Mouse (Mus musculus) embryonic facial prominence, embryonic 13.5 days (tissue): ENCODE results near the gene Foxg1. TPM values are rescaled to one million over a fixed set of nuclear protein-coding genes. Genes with fewer than 3 reads are reported as not detected.

Source experiments
- ATAC-seq: fragments of 200-750 bp; cut with Nextera tagmentation; 2 replicates; pipeline ENCODE4 v1.8.0; 2017; ENCODE audit warnings: low read depth; ENCODE audit not compliant: insufficient number of reproducible peaks, insufficient read depth, low FRiP score, low TSS enrichment
- H3K27ac ChIP-seq: fragments of 300-500 bp; sonication (generic); 2 replicates; pipeline ENCODE4 v1.5.1; 2015; ENCODE audit warnings: moderate library complexity, mild to moderate bottlenecking, inconsistent platforms
- H3K27me3 ChIP-seq: fragments of 300-500 bp; sonication (generic); 2 replicates; pipeline ENCODE4 v1.6.1; 2015; ENCODE audit warnings: mild to moderate bottlenecking, inconsistent platforms
- H3K36me3 ChIP-seq: fragments of 300-500 bp; sonication (generic); 2 replicates; pipeline ENCODE4 v1.6.1; 2015; ENCODE audit warnings: mild to moderate bottlenecking, inconsistent platforms
- H3K4me1 ChIP-seq: fragments of 300-500 bp; sonication (generic); 2 replicates; pipeline ENCODE4 v1.6.1; 2015; ENCODE audit warnings: inconsistent platforms
- H3K4me2 ChIP-seq: fragments of 300-500 bp; sonication (generic); 2 replicates; pipeline ENCODE4 v1.6.1; 2015; ENCODE audit warnings: moderate library complexity, mild to moderate bottlenecking, inconsistent platforms
- H3K4me3 ChIP-seq: fragments of 300-500 bp; sonication (generic); 2 replicates; pipeline ENCODE4 v1.5.1; 2015; ENCODE audit warnings: mild to moderate bottlenecking, inconsistent platforms
- H3K9ac ChIP-seq: fragments of 300-500 bp; sonication (generic); 2 replicates; pipeline ENCODE4 v1.6.1; 2015; ENCODE audit warnings: mild to moderate bottlenecking, inconsistent platforms
- H3K9me3 ChIP-seq: fragments of 300-500 bp; sonication (generic); 2 replicates; pipeline ENCODE4 v1.6.1; 2016; ENCODE audit warnings: inconsistent platforms
- WGBS: fragments of 180-500 bp; shearing (Covaris S2); methylation state at CpG from one replicate; pipeline ENCODE4 v1.1.7; 2015; ENCODE audit warnings: mixed read lengths; 5-methylcytosine and 5-hydroxymethylcytosine counted together
- polyA plus RNA-seq: library from polyadenylated mRNA; unstranded; fragments of >200 nt; fragmentation: Nextera tagmentation; extraction: Ambion mirVana; gene quantifications from 2 replicates; pipeline ENCODE4 v1.2.1, GENCODE M21; 2015

Foxg1 gene
- polyA plus RNA-seq, 1 experiment from 2014 or later: 0.86 TPM

DNA sequence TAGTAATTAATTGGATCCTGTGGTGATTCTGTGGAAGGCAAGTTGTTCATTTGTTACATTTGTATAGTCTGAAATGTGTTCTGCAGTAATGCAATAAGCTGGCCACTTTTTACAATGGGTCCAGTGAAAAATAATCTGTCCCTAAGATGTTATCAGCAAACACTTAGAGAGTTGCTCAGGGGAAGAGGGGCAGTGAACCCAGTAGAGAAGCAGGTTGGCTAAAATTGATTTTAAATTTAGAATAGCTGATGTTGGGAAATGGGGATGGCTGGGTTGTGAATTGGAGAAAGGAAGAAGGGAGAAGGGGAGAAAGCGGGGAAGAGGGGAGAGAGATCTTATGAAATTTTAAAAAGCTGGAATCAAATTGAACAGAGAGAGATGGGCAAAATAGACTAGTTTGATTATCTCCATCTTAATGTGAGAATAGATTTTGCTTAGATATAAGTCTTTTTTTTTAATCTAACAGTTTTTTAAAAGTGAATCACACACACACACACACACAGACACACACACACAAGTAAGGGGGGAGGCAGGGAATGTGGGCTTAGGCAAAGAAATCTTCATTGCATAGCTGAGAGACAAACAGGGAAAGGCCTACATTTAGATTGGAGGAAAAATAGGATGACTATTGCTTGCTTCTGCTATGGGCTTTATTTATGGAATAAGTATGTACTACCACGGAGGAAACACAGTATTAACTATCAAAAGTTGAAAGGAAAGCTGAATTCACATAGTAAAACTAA is 5.6 kb downstream of the Foxg1 start:
- ATAC-seq: no peak
- WGBS: 18% methylated on average over 2 of the region's 2 CpGs
- Histone ChIP-seq H3K27ac (no peak overlapping the region), H3K27me3 (peaks cover 81% of the 10 kb centered on the region), H3K36me3 (no peaks in the 10 kb centered on the region), H3K4me2 (no peak overlapping the region), H3K9ac (no peak overlapping the region), H3K4me1 (peaks cover 12% of the 10 kb centered on the region; the same call in 1 of the 2 replicates), H3K9me3 (no peaks in the 10 kb centered on the region), H3K4me3 (no peak overlapping the region)

- ATAC-seq: no peak
- H3K27me3 ChIP-seq: peaks cover 78% of the 10 kb centered on the region
- no peak overlapping the region for H3K9ac ChIP-seq
- H3K4me1 ChIP-seq: peaks cover 6% of the 10 kb centered on the region; the same call in 1 of the 2 replicates
- WGBS: 5% methylated on average over 5 of the region's 5 CpGs
- no peak overlapping the region for H3K4me2 ChIP-seq
- no peak overlapping the region for H3K27ac ChIP-seq
- no peaks in the 10 kb centered on the region for H3K36me3 ChIP-seq
- H3K4me3 ChIP-seq: no peak overlapping the region
- no peaks in the 10 kb centered on the region for H3K9me3 ChIP-seq
These were observed 7.2 kb downstream of the Foxg1 start for GRCm38 (mm10) chr12:49389666-49390065.

DNA sequence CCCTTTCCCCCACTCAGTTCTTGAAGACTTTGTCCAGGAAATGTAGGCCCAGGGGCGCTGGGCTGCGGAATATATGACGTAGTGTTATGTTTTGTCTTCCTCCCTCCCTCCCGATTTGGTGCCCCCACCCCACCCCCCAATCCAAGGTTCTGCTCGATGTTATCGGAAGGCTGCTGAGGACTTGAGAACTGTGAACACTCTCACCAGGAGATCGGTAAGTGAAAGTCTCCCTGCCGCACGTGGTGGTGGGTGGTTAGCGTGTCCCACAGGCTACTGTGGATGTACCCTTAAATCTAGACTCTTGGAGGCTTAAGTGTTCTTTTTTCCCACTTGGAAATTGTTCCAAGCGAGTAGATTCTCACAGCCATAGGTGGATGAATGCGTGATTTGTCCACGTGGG is 7.8 kb downstream of the Foxg1 start:
- H3K27ac ChIP-seq: no peak overlapping the region
- H3K36me3 ChIP-seq: no peaks in the 10 kb centered on the region
- no peak overlapping the region for H3K4me2 ChIP-seq
- H3K9ac ChIP-seq: no peak overlapping the region
- peaks cover 78% of the 10 kb centered on the region for H3K27me3 ChIP-seq
- ATAC-seq: no peak
- H3K9me3 ChIP-seq: no peaks in the 10 kb centered on the region
- peaks cover 6% of the 10 kb centered on the region; the same call in 1 of the 2 replicates for H3K4me1 ChIP-seq
- whole genome bisulfite sequencing: 3% methylated on average over 13 of the region's 13 CpGs
- H3K4me3 ChIP-seq: no peak overlapping the region

DNA sequence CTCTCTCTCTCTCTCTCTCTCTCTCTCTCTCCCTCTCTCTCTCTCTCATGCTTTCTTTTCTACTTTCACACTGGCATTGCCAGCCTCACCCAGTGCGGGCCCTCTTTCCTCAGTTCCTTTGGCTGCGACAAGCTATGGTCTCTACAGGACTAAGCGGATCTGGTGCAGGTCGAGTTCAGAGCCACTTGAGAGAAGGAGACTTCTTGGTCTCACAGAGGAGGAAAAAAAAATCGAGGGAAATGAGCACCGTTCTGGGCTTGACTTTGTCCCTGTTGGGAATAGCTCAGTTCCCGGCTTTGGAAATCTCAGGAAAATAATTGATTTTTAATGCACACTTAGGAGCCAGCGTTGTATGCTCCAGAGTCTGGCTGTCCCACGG is 8.5 kb downstream of the Foxg1 start:
- Histone ChIP-seq H3K4me3 (peak overlapping the region; percentile 34), H3K4me1 (peaks cover 6% of the 10 kb centered on the region; the same call in 1 of the 2 replicates), H3K9me3 (no peaks in the 10 kb centered on the region), H3K4me2 (peak overlapping the region; percentile 51), H3K9ac (no peak overlapping the region), H3K36me3 (no peaks in the 10 kb centered on the region), H3K27me3 (peaks cover 76% of the 10 kb centered on the region), H3K27ac (no peak overlapping the region)
- no peak for ATAC-seq
- 1% methylated on average over 9 of the region's 9 CpGs for WGBS

DNA sequence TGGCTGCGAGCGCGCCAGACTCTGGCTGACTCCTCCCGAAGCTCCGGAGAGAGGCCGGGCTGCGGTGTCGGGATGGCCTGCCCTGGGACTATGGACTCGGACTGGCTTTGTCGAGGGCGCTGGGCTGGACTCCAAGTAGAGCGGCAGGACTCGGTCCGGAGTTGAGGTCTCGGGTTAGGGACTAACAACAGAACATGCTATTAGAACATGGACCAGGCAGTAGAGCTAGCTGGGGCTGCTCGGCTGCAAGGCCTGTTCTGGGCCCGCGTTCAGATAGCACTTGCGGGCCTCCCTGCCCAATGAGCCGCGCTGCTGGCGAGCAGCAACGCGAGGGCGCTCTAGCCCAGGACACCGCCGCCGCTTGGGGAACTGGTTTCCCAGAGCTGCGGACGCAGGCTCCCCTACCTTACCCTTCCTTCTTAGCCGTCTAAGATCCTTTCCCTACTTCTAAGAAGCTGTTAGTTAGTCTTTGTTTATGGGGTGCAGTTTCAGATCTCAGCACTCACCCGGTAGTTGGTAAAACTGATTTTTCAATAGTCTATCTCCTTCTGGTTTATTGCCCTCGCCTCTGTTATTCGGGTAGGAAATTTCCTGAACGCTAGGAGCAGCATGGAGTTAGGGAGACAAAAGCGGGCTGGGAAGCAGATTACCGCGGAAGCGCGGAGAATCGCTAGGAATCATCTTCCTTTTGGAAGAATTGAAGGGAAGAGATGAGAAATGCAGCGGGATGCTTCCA is 9.0 kb downstream of the Foxg1 start:
- H3K9ac ChIP-seq: no peak overlapping the region
- ATAC-seq: peak; percentile 78

GRCm38 (mm10) chr12:49392041-49392390 is 9.6 kb downstream of the Foxg1 start:
- H3K4me2 ChIP-seq: peak overlapping the region; percentile 51
- peak overlapping the region; percentile 34; the same call in 1 of the 2 replicates for H3K4me3 ChIP-seq
- peaks cover 6% of the 10 kb centered on the region; the same call in 1 of the 2 replicates for H3K4me1 ChIP-seq
- no peak overlapping the region for H3K9ac ChIP-seq
- H3K27ac ChIP-seq: no peak overlapping the region
- 2% methylated on average over 10 of the region's 10 CpGs for WGBS
- H3K27me3 ChIP-seq: peaks cover 77% of the 10 kb centered on the region
- no peaks in the 10 kb centered on the region for H3K9me3 ChIP-seq
- no peaks in the 10 kb centered on the region for H3K36me3 ChIP-seq
- ATAC-seq: no peak

More for the DNA sequence above, 9.0 kb downstream of the Foxg1 start:
- Histone ChIP-seq H3K27ac (no peak overlapping the region), H3K27me3 (peaks cover 73% of the 10 kb centered on the region), H3K9me3 (no peaks in the 10 kb centered on the region), H3K4me2 (peak overlapping the region; percentile 51), H3K4me3 (peak overlapping the region; percentile 34), H3K36me3 (no peaks in the 10 kb centered on the region), H3K4me1 (peaks cover 6% of the 10 kb centered on the region; the same call in 1 of the 2 replicates)
- WGBS: under 1% methylated on average over 42 of the region's 42 CpGs

DNA sequence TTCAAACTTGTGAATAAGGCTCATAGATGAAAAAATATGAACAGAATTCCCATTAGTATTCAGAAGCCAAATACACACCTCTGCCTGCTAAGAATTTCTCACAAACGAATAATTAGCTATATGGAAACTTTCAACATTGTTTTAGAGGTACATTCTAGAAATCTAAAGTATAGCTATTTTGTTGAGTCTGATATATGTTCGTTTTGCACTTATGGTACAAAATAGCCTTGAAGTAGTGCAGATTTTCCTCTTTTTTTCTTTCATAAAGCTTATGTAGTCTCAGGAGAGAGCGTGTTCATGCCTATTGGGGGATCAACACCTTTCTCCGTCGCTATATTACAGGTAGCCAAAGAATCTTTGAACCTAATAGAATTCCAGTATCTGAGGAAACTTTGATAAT is 10.4 kb downstream of the Foxg1 start:
- H3K4me2 ChIP-seq: no peak overlapping the region
- H3K4me3 ChIP-seq: no peak overlapping the region
- no peaks in the 10 kb centered on the region for H3K36me3 ChIP-seq
- WGBS: 7% methylated on average over 5 of the region's 5 CpGs
- H3K9ac ChIP-seq: no peak overlapping the region
- peaks cover 81% of the 10 kb centered on the region for H3K27me3 ChIP-seq
- H3K4me1 ChIP-seq: peaks cover 6% of the 10 kb centered on the region; the same call in 1 of the 2 replicates
- no peak for ATAC-seq
- H3K9me3 ChIP-seq: no peaks in the 10 kb centered on the region
- no peak overlapping the region for H3K27ac ChIP-seq

DNA sequence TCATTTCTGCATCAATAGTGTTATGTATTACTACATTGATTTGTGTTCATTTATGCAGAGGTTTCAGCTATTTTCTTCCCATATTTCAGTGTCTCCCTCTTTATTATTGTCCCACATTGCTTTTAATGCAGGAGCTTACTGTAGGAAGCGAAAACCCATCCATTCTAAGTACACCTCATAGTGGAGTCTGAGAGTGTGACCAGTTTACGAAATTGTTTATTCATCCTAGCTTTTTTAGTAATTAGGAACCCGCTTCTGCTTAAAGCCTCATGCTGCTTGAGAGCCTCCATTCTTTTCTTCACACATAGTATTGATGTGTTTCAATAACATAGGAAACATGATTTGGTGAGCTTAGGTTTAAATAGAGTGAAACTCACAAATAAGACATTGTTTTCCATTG is 11.2 kb downstream of the Foxg1 start:
- Histone ChIP-seq H3K36me3 (no peaks in the 10 kb centered on the region), H3K9ac (no peak overlapping the region), H3K9me3 (no peaks in the 10 kb centered on the region), H3K4me3 (no peak overlapping the region), H3K27me3 (peaks cover 83% of the 10 kb centered on the region), H3K4me2 (no peak overlapping the region), H3K27ac (no peak overlapping the region), H3K4me1 (peaks cover 6% of the 10 kb centered on the region; the same call in 1 of the 2 replicates)
- no peak for ATAC-seq
- WGBS: 9% methylated on average over 3 of the region's 3 CpGs

GRCm38 (mm10) chr12:49394181-49394580 is 11.7 kb downstream of the Foxg1 start:
- Histone ChIP-seq H3K4me1 (peaks cover 6% of the 10 kb centered on the region; the same call in 1 of the 2 replicates), H3K4me2 (no peak overlapping the region), H3K27me3 (peaks cover 85% of the 10 kb centered on the region), H3K27ac (no peak overlapping the region), H3K36me3 (no peaks in the 10 kb centered on the region), H3K9me3 (no peaks in the 10 kb centered on the region), H3K4me3 (no peak overlapping the region), H3K9ac (no peak overlapping the region)
- 17% methylated on average over 1 of the region's 1 CpGs for WGBS
- no peak for ATAC-seq

DNA sequence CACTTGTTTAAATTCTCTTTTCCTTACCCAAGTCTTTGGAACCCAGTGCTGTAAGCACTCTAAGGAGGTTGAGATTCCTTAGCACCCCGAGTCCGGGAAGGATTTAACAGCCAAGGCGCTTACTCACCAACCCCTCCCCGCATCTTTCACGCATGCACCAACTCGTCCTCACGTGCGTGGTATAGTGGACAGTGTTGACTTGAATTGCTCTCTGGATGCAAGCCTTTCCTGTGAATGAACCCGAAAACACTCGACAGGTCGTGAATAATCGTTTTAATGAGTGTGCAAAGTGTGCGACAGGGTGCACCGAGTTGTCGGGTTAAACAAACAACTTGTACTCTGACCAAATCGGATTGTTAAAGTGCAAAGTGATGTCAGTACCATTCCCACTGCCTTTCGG is 12.4 kb downstream of the Foxg1 start:
- H3K27me3 ChIP-seq: peaks cover 83% of the 10 kb centered on the region
- H3K9ac ChIP-seq: no peak overlapping the region
- 2% methylated on average over 17 of the region's 17 CpGs for WGBS

GRCm38 (mm10) chr12:49395969-49396368 is 13.5 kb downstream of the Foxg1 start:
- no peak for ATAC-seq
- 13% methylated on average over 2 of the region's 2 CpGs for WGBS
- H3K9ac ChIP-seq: no peak overlapping the region
- no peaks in the 10 kb centered on the region for H3K36me3 ChIP-seq
- H3K4me3 ChIP-seq: no peak overlapping the region
- no peaks in the 10 kb centered on the region for H3K9me3 ChIP-seq
- H3K27ac ChIP-seq: no peak overlapping the region
- H3K27me3 ChIP-seq: peaks cover 83% of the 10 kb centered on the region
- peaks cover 8% of the 10 kb centered on the region for H3K4me1 ChIP-seq
- no peak overlapping the region for H3K4me2 ChIP-seq

More for the DNA sequence above, 12.4 kb downstream of the Foxg1 start:
- H3K4me1 ChIP-seq: peaks cover 6% of the 10 kb centered on the region; the same call in 1 of the 2 replicates
- no peak overlapping the region for H3K27ac ChIP-seq
- no peaks in the 10 kb centered on the region for H3K9me3 ChIP-seq
- no peak for ATAC-seq
- no peak overlapping the region for H3K4me2 ChIP-seq
- H3K4me3 ChIP-seq: no peak overlapping the region
- H3K36me3 ChIP-seq: no peaks in the 10 kb centered on the region

DNA sequence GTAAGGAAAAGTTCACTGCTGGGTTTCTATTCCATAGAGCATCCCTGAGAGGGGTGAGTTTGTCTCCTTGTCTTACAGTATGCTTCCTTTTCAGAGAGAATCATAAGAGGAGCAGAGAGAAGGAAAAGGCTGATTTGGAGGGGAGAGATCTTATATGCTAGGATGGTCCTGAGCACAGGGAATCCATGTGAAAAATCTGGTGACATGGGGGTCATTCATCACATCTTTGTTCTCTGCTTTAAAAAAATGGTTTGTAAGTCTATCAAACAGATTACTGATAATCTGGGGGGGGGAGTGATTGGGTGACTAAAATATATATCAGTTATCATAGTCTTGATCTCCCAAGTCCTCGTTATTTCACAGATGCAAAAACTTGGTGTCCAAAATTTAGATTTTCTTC is 14.3 kb downstream of the Foxg1 start:
- ATAC-seq: no peak
- peaks cover 83% of the 10 kb centered on the region for H3K27me3 ChIP-seq
- H3K4me2 ChIP-seq: no peak overlapping the region
- no peaks in the 10 kb centered on the region for H3K9me3 ChIP-seq
- no peak overlapping the region for H3K27ac ChIP-seq
- no peak overlapping the region for H3K9ac ChIP-seq
- 43% methylated on average over 1 of the region's 1 CpGs for WGBS
- no peak overlapping the region for H3K4me3 ChIP-seq
- no peaks in the 10 kb centered on the region for H3K36me3 ChIP-seq
- H3K4me1 ChIP-seq: peaks cover 10% of the 10 kb centered on the region
